Mouse (Mus musculus): Measurements from ENCODE around the gene Vmn1r211. TPM values are rescaled to one million over a fixed set of nuclear protein-coding genes. Genes with fewer than 3 reads are reported as not detected.
"Not testable (repeated sequence)": the region's sequence is repeated elsewhere in the genome, so short reads cannot be mapped to it uniquely, and the experiment has no call there.

Gene Vmn1r211
- polyA plus RNA-seq, 1 experiment from 2014 or later, result not detected

DNA sequence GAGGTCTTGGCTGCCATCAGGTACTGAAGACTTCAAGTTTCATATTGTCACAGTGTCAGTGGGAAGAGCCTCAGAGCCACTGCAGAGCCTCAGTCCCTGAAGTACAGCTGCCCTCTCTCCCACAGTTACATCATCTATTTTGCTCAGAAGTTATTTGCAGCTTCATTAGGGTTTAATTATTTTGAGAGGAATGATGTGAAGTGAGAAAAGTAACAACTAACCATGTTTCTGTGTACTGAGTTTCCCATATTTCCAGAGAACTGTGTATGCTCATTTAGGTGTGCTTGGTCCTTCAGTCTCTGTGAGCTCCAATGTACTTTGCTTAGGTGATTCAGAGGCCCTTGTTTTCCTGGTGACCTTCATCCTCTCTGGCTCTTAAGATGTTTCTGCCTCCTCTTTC, 47.8 kb downstream of the Vmn1r211 start, which contains the start of gene Vmn1r209:
Vmn1r209 (minus strand) TSS at position 101 of the 400 bp plus-strand sequence.
- not testable (repeated sequence) for H3K9me3 ChIP-seq (ENCODE audit: control insufficient read depth, low read length); H3K36me3 ChIP-seq (ENCODE audit: control insufficient read depth, insufficient read depth, low read length); H3K9ac ChIP-seq (ENCODE audit: low read length); H3K4me1 ChIP-seq (replicated peaks; ENCODE audit: control insufficient read depth, insufficient read depth, low read length); H3K27me3 ChIP-seq (replicated peaks; ENCODE audit: control insufficient read depth, insufficient read depth, low read length); H3K27ac ChIP-seq (ENCODE audit: low read depth); DNase-seq (ENCODE audit: low spot score); H3K4me3 ChIP-seq (ENCODE audit: low read depth, low read length); H3K4me2 ChIP-seq (ENCODE audit: low read length); ATAC-seq (replicated peaks; ENCODE audit: low FRiP score, low TSS enrichment, low read depth)

Other genes with a start within 250 kb of the Vmn1r211 start
- not detected in 2 replicates for gene Vmn1r206, start 233.3 kb downstream of the Vmn1r211 start, polyA plus RNA-seq (2014; fragmentation: Nextera tagmentation; extraction: Ambion mirVana)
- gene Vmn1r207-ps, start 127.9 kb downstream of the Vmn1r211 start, polyA plus RNA-seq (2014; fragmentation: Nextera tagmentation; extraction: Ambion mirVana), result not detected in 2 replicates
- not detected in 2 replicates for gene Vmn1r208, start 80.2 kb downstream of the Vmn1r211 start, polyA plus RNA-seq (2014; fragmentation: Nextera tagmentation; extraction: Ambion mirVana)
- not detected in 2 replicates for gene Vmn1r209, start 47.9 kb downstream of the Vmn1r211 start, polyA plus RNA-seq (2014; fragmentation: Nextera tagmentation; extraction: Ambion mirVana)
- not detected in 2 replicates for gene Vmn1r210, start 26.2 kb downstream of the Vmn1r211 start, polyA plus RNA-seq (2014; fragmentation: Nextera tagmentation; extraction: Ambion mirVana)
- gene Vmn1r212, start 26.6 kb upstream of the Vmn1r211 start, polyA plus RNA-seq (2014; fragmentation: Nextera tagmentation; extraction: Ambion mirVana), result not detected in 2 replicates
- gene Vmn1r213, start 150.1 kb upstream of the Vmn1r211 start, polyA plus RNA-seq (2014; fragmentation: Nextera tagmentation; extraction: Ambion mirVana), result not detected in 2 replicates
- not detected in 2 replicates for gene Vmn1r214, start 172.9 kb upstream of the Vmn1r211 start, polyA plus RNA-seq (2014; fragmentation: Nextera tagmentation; extraction: Ambion mirVana)
- gene Vmn1r215, start 210.5 kb upstream of the Vmn1r211 start, polyA plus RNA-seq (2014; fragmentation: Nextera tagmentation; extraction: Ambion mirVana), result not detected in 2 replicates